8 mouse cellular contexts compared by ENCODE assay signal in the genomic region with DNA sequence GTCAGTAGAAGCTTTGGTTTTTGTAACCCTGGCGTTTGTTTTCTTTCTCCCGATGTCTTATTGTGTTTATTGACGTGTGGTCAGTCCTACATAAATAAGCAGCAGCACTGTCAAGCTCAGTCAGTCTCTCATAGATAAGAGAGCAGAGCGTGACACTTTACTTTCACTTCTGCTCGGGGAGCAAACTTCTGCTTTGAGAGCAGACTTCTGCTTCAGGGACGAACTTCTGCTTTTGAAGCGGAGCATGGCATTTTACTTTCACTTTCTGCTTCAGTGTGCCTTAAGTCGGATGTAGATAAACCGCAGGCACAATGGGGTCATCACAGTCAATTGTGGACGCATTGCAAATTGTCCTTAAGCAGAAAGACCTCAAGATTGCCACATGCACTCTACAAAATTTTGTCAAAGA.
DNase-seq lines count a peak whose midpoint lies in the region; ATAC-seq lines count a peak whose summit lies in the region.

No protein-coding gene starts in this region.

- ATAC-seq in erythroblast, adult 5-6 weeks (replicated peaks; ENCODE audit: low FRiP score, poor library complexity, severe bottlenecking): peak; percentile 82; the same call in 1 of the 2 replicates

- peak; percentile 4 for DNase-seq in kidney, postnatal 36 days
- DNase-seq in kidney, adult 8-10 months: no peak
- peak; percentile 46 for DNase-seq in lung, postnatal 10 days
- DNase-seq in thymus, postnatal 0 days (ENCODE audit: low spot score): peak; percentile 61
- no peak for DNase-seq in frontal cortex, adult 2 months (ENCODE audit: extremely low spot score in 1 of 2, low spot score in 1 of 2)
- no peak for DNase-seq in retina, postnatal 1 day
- no peak for DNase-seq in gastrocnemius, postnatal 4 days (ENCODE audit: low spot score in 2 of 2)

Comparison
In these comparisons a context has a peak if more than half of its experiments do, and no peak if none do; other contexts are left out.
1. DNase-seq: peak in kidney, postnatal 36 days (2 of 2), lung, postnatal 10 days (single experiment) and thymus, postnatal 0 days (single experiment); none in kidney, adult 8-10 months (0 of 2), frontal cortex, adult 2 months (0 of 2), retina, postnatal 1 day (single experiment) and gastrocnemius, postnatal 4 days (0 of 2).